Mouse (Mus musculus) ES-Bruce4 (cell line): ENCODE results near the gene Sept4.

Experiments
- CTCF ChIP-seq: IDR thresholded peaks from one replicate; pipeline ENCODE4 v1.8.1; 2011; ENCODE audit warnings: low read depth, low read length
- EP300 ChIP-seq: IDR thresholded peaks from 2 replicates; pipeline ENCODE4 v1.6.1; 2011; ENCODE audit warnings: low read depth, low read length; ENCODE audit not compliant: insufficient read depth
- POLR2A ChIP-seq: IDR thresholded peaks from one replicate; pipeline ENCODE4 v1.8.1; 2011; ENCODE audit warnings: low read length; ENCODE audit not compliant: insufficient read depth

- no peak for TF ChIP-seq POLR2A
- no peak for TF ChIP-seq CTCF
- no peak for TF ChIP-seq EP300
These were observed 16.2 kb downstream of the Sept4 start for GRCm38 (mm10) chr11:87584711-87585505.
